In the genomic region with DNA sequence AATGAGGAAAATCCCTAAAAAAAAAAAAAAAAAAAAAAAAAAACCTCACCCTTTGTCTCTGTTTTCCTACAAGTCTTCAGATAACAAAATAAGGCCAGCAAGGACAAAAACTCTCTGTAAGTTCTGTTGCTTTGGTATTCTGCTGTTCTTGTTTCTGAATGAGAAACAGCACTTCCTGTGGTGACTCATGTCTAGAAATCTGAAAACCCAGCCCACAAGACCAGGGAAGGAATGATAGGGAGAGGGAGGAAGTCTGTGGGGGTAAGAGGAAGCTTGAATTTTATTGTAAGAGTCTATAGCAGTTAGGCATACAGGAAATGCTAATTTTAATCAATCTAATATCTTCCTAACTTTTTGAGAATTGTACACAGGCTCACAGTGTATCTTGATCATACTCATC, we compare ENCODE assay signal across 22 mouse cellular contexts.
DNase-seq lines count a peak whose midpoint lies in the region; ATAC-seq lines count a peak whose summit lies in the region.
"Had no signal": no experiment of that assay in that cellular context is flagged by ENCODE, and none has a peak within 500 bp of the region (broad histone marks: within the 10 kb centered on the region; RNA-seq: fewer than 3 reads in every experiment).

No protein-coding gene starts in this region.

- ATAC-seq in frontal cortex, adult (ENCODE audit: low TSS enrichment) = peak; percentile 82
- peak; percentile 98 to 99 for ATAC-seq in hematopoietic stem cell, adult 5-6 weeks (replicated peaks in 1 of 2; ENCODE audit: insufficient read depth in 1 of 2, low FRiP score in 2 of 2, low TSS enrichment in 1 of 2, low read depth in 1 of 2, poor library complexity in 2 of 2, severe bottlenecking in 2 of 2)
- ATAC-seq in midbrain, embryonic 16.5 days = no peak
- ATAC-seq: forebrain, embryonic 15.5 days; hindbrain, postnatal 0 days had no signal

- no peak overlapping the region for H3K4me3 ChIP-seq in midbrain, embryonic 16.5 days (ENCODE audit: low read depth, low read length)
- H3K4me3 ChIP-seq: embryonic facial prominence, embryonic 15.5 days; erythroblast, embryonic 14.5 days; forebrain, embryonic 10.5 days; forebrain, embryonic 15.5 days; heart, embryonic 12.5 days; hindbrain, embryonic 12.5 days had no signal

- DNase-seq in frontal cortex, postnatal 10 days (ENCODE audit: low spot score in 2 of 2) = no peak
- DNase-seq in brain, adult 2 months (ENCODE audit: low read depth, low spot score) = peak; percentile 54
- DNase-seq in layer of hippocampus, postnatal 10 days (ENCODE audit: low spot score in 2 of 2) = no peak
- no peak for DNase-seq in left cerebral cortex, postnatal 10 days (ENCODE audit: extremely low spot score in 1 of 2, low spot score in 2 of 2)
- DNase-seq: adrenal gland, adult 2 months; adrenal gland, postnatal 25 days; cerebellum, adult 11-12 months; cerebellum, adult 9-10 months; cerebellum, postnatal 36 days; embryo, embryonic 11 days; gastrocnemius, postnatal 14 days; kidney, adult 11 months had no signal

- no peaks in the 10 kb centered on the region for H3K9me3 ChIP-seq in midbrain, embryonic 16.5 days (replicated peaks; ENCODE audit: control insufficient read depth, low read length, poor library complexity, severe bottlenecking)
- H3K9me3 ChIP-seq: embryonic facial prominence, embryonic 15.5 days; forebrain, embryonic 10.5 days; forebrain, embryonic 15.5 days; heart, embryonic 12.5 days; hindbrain, embryonic 12.5 days had no signal

- no peaks in the 10 kb centered on the region for H3K4me1 ChIP-seq in midbrain, embryonic 16.5 days (ENCODE audit: control insufficient read depth, insufficient read depth, low read length)
- H3K4me1 ChIP-seq: embryonic facial prominence, embryonic 15.5 days; forebrain, embryonic 10.5 days; forebrain, embryonic 15.5 days; heart, embryonic 12.5 days; hindbrain, embryonic 12.5 days had no signal

- intact Hi-C loops in left cerebral cortex, postnatal 10 days (cut with DNase I) = no loop called here

- H3K36me3 ChIP-seq in midbrain, embryonic 16.5 days (ENCODE audit: control insufficient read depth, insufficient read depth, low read length) = no peaks in the 10 kb centered on the region
- H3K36me3 ChIP-seq: embryonic facial prominence, embryonic 15.5 days; forebrain, embryonic 10.5 days; forebrain, embryonic 15.5 days; heart, embryonic 12.5 days; hindbrain, embryonic 12.5 days had no signal

- H3K4me2 ChIP-seq in midbrain, embryonic 16.5 days (ENCODE audit: low read length) = no peak overlapping the region
- H3K4me2 ChIP-seq: embryonic facial prominence, embryonic 15.5 days; forebrain, embryonic 15.5 days; heart, embryonic 12.5 days; hindbrain, embryonic 12.5 days had no signal

- no peaks in the 10 kb centered on the region for H3K27me3 ChIP-seq in midbrain, embryonic 16.5 days (ENCODE audit: control insufficient read depth, insufficient read depth, low read depth, low read length)
- H3K27me3 ChIP-seq: embryonic facial prominence, embryonic 15.5 days; forebrain, embryonic 15.5 days; heart, embryonic 12.5 days; hindbrain, embryonic 12.5 days had no signal

- no peak overlapping the region for H3K27ac ChIP-seq in midbrain, embryonic 16.5 days (ENCODE audit: low read length)
- H3K27ac ChIP-seq: embryonic facial prominence, embryonic 15.5 days; forebrain, embryonic 10.5 days; forebrain, embryonic 15.5 days; hindbrain, embryonic 12.5 days; hindbrain, postnatal 0 days had no signal

- H3K9ac ChIP-seq in midbrain, embryonic 16.5 days (ENCODE audit: low read depth, low read length) = no peak overlapping the region
- H3K9ac ChIP-seq: embryonic facial prominence, embryonic 15.5 days; forebrain, embryonic 15.5 days; heart, embryonic 12.5 days; hindbrain, embryonic 12.5 days had no signal
